Mouse (Mus musculus) intestine, embryonic 15.5 days (tissue): Measurements from ENCODE around the gene Dnmt3b. TPM values are rescaled to one million over a fixed set of nuclear protein-coding genes. Genes with fewer than 3 reads are reported as not detected.
"Not testable (repeated sequence)": the region's sequence is repeated elsewhere in the genome, so short reads cannot be mapped to it uniquely, and the experiment has no call there.

Experiments
- ATAC-seq: fragments of 200-750 bp; cut with Nextera tagmentation; 2 replicates; pipeline ENCODE4 v1.8.0; 2017; ENCODE audit warnings: moderate TSS enrichment, moderate library complexity
- H3K27ac ChIP-seq: fragments of 300-500 bp; sonication (generic); 2 replicates; pipeline ENCODE4 v1.5.1; 2015; ENCODE audit warnings: mild to moderate bottlenecking, inconsistent platforms
- H3K27me3 ChIP-seq: fragments of 300-500 bp; sonication (generic); replicated peaks from 2 replicates; pipeline ENCODE4 v1.6.1; 2015; ENCODE audit warnings: inconsistent platforms
- H3K36me3 ChIP-seq: fragments of 300-500 bp; sonication (generic); 2 replicates; pipeline ENCODE4 v1.6.1; 2015; ENCODE audit warnings: inconsistent platforms
- H3K4me1 ChIP-seq: fragments of 300-500 bp; sonication (generic); replicated peaks from 2 replicates; pipeline ENCODE4 v1.6.1; 2015; ENCODE audit warnings: inconsistent platforms
- H3K4me2 ChIP-seq: fragments of 300-500 bp; sonication (generic); replicated peaks from 2 replicates; pipeline ENCODE4 v1.6.1; 2015; ENCODE audit warnings: mild to moderate bottlenecking, inconsistent platforms
- H3K4me3 ChIP-seq: fragments of 300-500 bp; sonication (generic); replicated peaks from 2 replicates; pipeline ENCODE4 v1.5.1; 2015; ENCODE audit warnings: inconsistent platforms
- H3K9ac ChIP-seq: fragments of 300-500 bp; sonication (generic); 2 replicates; pipeline ENCODE4 v1.6.1; 2015; ENCODE audit warnings: inconsistent platforms
- H3K9me3 ChIP-seq: fragments of 300-500 bp; sonication (generic); 2 replicates; pipeline ENCODE4 v1.6.1; 2016; ENCODE audit warnings: inconsistent platforms
- WGBS: fragments of 180-500 bp; shearing (Covaris S2); methylation state at CpG from one replicate; pipeline ENCODE4 v1.1.7; 2015; 5-methylcytosine and 5-hydroxymethylcytosine counted together
- polyA plus RNA-seq: library from polyadenylated mRNA; unstranded; fragments of >200 nt; fragmentation: Nextera tagmentation; extraction: Ambion mirVana; gene quantifications from 2 replicates; pipeline ENCODE4 v1.2.1, GENCODE M21; 2015

Gene Dnmt3b
- polyA plus RNA-seq, 1 experiment from 2014 or later = 8.1 TPM

- not testable (repeated sequence) for H3K27me3 ChIP-seq, H3K9ac ChIP-seq, H3K4me1 ChIP-seq, H3K36me3 ChIP-seq, H3K4me3 ChIP-seq, H3K9me3 ChIP-seq, H3K27ac ChIP-seq, H3K4me2 ChIP-seq
- WGBS = 73% methylated on average over 7 of the region's 7 CpGs
- 0 out of 2 replicates have a peak, but pooled peaks have one; percentile 45 for ATAC-seq
Measured at GRCm38 (mm10) chr2:153693413-153693812, 44.2 kb downstream of the Dnmt3b start.

GRCm38 (mm10) chr2:153694462-153695085, 45.3 kb downstream of the Dnmt3b start:
- Histone ChIP-seq H3K4me3 (no peak overlapping the region), H3K4me2 (no peak overlapping the region), H3K9ac (no peak overlapping the region), H3K36me3 (no peaks in the 10 kb centered on the region), H3K9me3 (no peaks in the 10 kb centered on the region), H3K27ac (no peak overlapping the region), H3K4me1 (no peaks in the 10 kb centered on the region), H3K27me3 (no peaks in the 10 kb centered on the region)
- WGBS = 65% methylated on average over 19 of the region's 19 CpGs
- no peak for ATAC-seq

GRCm38 (mm10) chr2:153696352-153696751, 47.1 kb downstream of the Dnmt3b start, which contains the start of gene Dnmt3c:
Gene Dnmt3c, plus strand, starts transcription at chr2:153696652.
- H3K9ac ChIP-seq = no peak within 1 kb of the TSS
- no peak within 1 kb of the TSS for H3K27ac ChIP-seq
- ATAC-seq = no peak
- no peaks in the 10 kb centered on the region for H3K27me3 ChIP-seq
- H3K4me3 ChIP-seq = no peak within 1 kb of the TSS
- no peak within 1 kb of the TSS for H3K4me2 ChIP-seq
- no peaks in the 10 kb centered on the region for H3K4me1 ChIP-seq
- no peaks in the 10 kb centered on the region for H3K36me3 ChIP-seq
- H3K9me3 ChIP-seq = no peaks in the 10 kb centered on the region

- no peaks in the 10 kb centered on the region for H3K4me1 ChIP-seq
- H3K4me2 ChIP-seq = no peak overlapping the region
- no peak overlapping the region for H3K27ac ChIP-seq
- 48% methylated on average over 6 of the region's 6 CpGs for WGBS
- no peak for ATAC-seq
- no peak overlapping the region for H3K4me3 ChIP-seq
- no peaks in the 10 kb centered on the region for H3K27me3 ChIP-seq
- H3K9ac ChIP-seq = no peak overlapping the region
- no peaks in the 10 kb centered on the region for H3K9me3 ChIP-seq
- no peaks in the 10 kb centered on the region for H3K36me3 ChIP-seq
Measured at GRCm38 (mm10) chr2:153703389-153703788, 54.1 kb downstream of the Dnmt3b start.

GRCm38 (mm10) chr2:153710701-153711330, 61.6 kb downstream of the Dnmt3b start:
- H3K4me3 ChIP-seq = no peak overlapping the region
- H3K4me1 ChIP-seq = no peaks in the 10 kb centered on the region
- H3K27me3 ChIP-seq = no peaks in the 10 kb centered on the region
- WGBS = 45% methylated on average over 8 of the region's 8 CpGs
- no peaks in the 10 kb centered on the region for H3K36me3 ChIP-seq
- H3K4me2 ChIP-seq = no peak overlapping the region
- H3K9ac ChIP-seq = no peak overlapping the region
- ATAC-seq = 0 out of 2 replicates have a peak, but pooled peaks have one; percentile 49
- H3K9me3 ChIP-seq = no peaks in the 10 kb centered on the region
- H3K27ac ChIP-seq = no peak overlapping the region

GRCm38 (mm10) chr2:153712646-153713091, 63.4 kb downstream of the Dnmt3b start:
- WGBS = 70% methylated on average over 3 of the region's 3 CpGs

GRCm38 (mm10) chr2:153713227-153713626, 64.0 kb downstream of the Dnmt3b start:
- Histone ChIP-seq H3K4me2 (no peak overlapping the region), H3K27me3 (no peaks in the 10 kb centered on the region), H3K9ac (no peak overlapping the region), H3K27ac (no peak overlapping the region), H3K4me3 (no peak overlapping the region), H3K36me3 (no peaks in the 10 kb centered on the region), H3K4me1 (no peaks in the 10 kb centered on the region), H3K9me3 (no peaks in the 10 kb centered on the region)
- peak; percentile 72 for ATAC-seq
- whole genome bisulfite sequencing = 49% methylated on average over 4 of the region's 4 CpGs

More at GRCm38 (mm10) chr2:153712646-153713091, 63.4 kb downstream of the Dnmt3b start:
- Histone ChIP-seq H3K27me3 (no peaks in the 10 kb centered on the region), H3K4me3 (no peak overlapping the region), H3K36me3 (no peaks in the 10 kb centered on the region), H3K27ac (no peak overlapping the region), H3K9ac (no peak overlapping the region), H3K4me2 (no peak overlapping the region), H3K9me3 (no peaks in the 10 kb centered on the region), H3K4me1 (no peaks in the 10 kb centered on the region)
- peak; percentile 31; the same call in 1 of the 2 replicates for ATAC-seq

- not testable (repeated sequence) for H3K4me1 ChIP-seq, H3K27ac ChIP-seq, H3K27me3 ChIP-seq, H3K36me3 ChIP-seq, H3K4me3 ChIP-seq, H3K9me3 ChIP-seq, H3K9ac ChIP-seq, H3K4me2 ChIP-seq, ATAC-seq
- WGBS = 68% methylated on average over 3 of the region's 3 CpGs
Measured at GRCm38 (mm10) chr2:153717861-153718260, 68.6 kb downstream of the Dnmt3b start.

- 69% methylated on average over 1 of the region's 1 CpGs for WGBS
- Histone ChIP-seq H3K9me3 (no peaks in the 10 kb centered on the region), H3K36me3 (no peaks in the 10 kb centered on the region), H3K27ac (no peak overlapping the region), H3K4me2 (no peak overlapping the region), H3K9ac (no peak overlapping the region), H3K27me3 (no peaks in the 10 kb centered on the region), H3K4me1 (no peaks in the 10 kb centered on the region), H3K4me3 (no peak overlapping the region)
- ATAC-seq = no peak
Measured at GRCm38 (mm10) chr2:153723098-153723497, 73.8 kb downstream of the Dnmt3b start.

- Histone ChIP-seq H3K9me3 (no peaks in the 10 kb centered on the region), H3K9ac (no peak overlapping the region), H3K4me2 (no peak overlapping the region), H3K36me3 (no peaks in the 10 kb centered on the region), H3K4me3 (no peak overlapping the region), H3K4me1 (no peaks in the 10 kb centered on the region), H3K27ac (no peak overlapping the region), H3K27me3 (no peaks in the 10 kb centered on the region)
- ATAC-seq = no peak
- WGBS = 89% methylated on average over 2 of the region's 2 CpGs
Measured at GRCm38 (mm10) chr2:153724424-153724823, 75.2 kb downstream of the Dnmt3b start.

- no peak overlapping the region for H3K27ac ChIP-seq
- H3K9me3 ChIP-seq = no peaks in the 10 kb centered on the region
- H3K4me1 ChIP-seq = no peaks in the 10 kb centered on the region
- H3K4me2 ChIP-seq = no peak overlapping the region
- no peak for ATAC-seq
- no peak overlapping the region for H3K4me3 ChIP-seq
- no peak overlapping the region for H3K9ac ChIP-seq
- no peaks in the 10 kb centered on the region for H3K36me3 ChIP-seq
- WGBS = 77% methylated on average over 2 of the region's 2 CpGs
- no peaks in the 10 kb centered on the region for H3K27me3 ChIP-seq
Measured at GRCm38 (mm10) chr2:153724871-153725270, 75.6 kb downstream of the Dnmt3b start.

- ATAC-seq = no peak
- Histone ChIP-seq H3K27ac (no peak overlapping the region), H3K9me3 (no peaks in the 10 kb centered on the region), H3K4me2 (no peak overlapping the region), H3K27me3 (no peaks in the 10 kb centered on the region), H3K4me3 (no peak overlapping the region), H3K4me1 (no peaks in the 10 kb centered on the region), H3K9ac (no peak overlapping the region), H3K36me3 (no peaks in the 10 kb centered on the region)
- 90% methylated on average over 4 of the region's 4 CpGs for WGBS
Measured at GRCm38 (mm10) chr2:153725291-153725690, 76.0 kb downstream of the Dnmt3b start.

- Histone ChIP-seq H3K9me3 (no peaks in the 10 kb centered on the region), H3K27me3 (no peaks in the 10 kb centered on the region), H3K4me3 (no peak overlapping the region), H3K4me1 (no peaks in the 10 kb centered on the region), H3K27ac (no peak overlapping the region), H3K4me2 (no peak overlapping the region), H3K36me3 (no peaks in the 10 kb centered on the region), H3K9ac (no peak overlapping the region)
- no peak for ATAC-seq
- 85% methylated on average over 4 of the region's 4 CpGs for WGBS
Measured at GRCm38 (mm10) chr2:153734033-153734432, 84.8 kb downstream of the Dnmt3b start.
